Mouse (Mus musculus) ovary, postnatal 10 days (tissue): ENCODE results near the gene A630089N07Rik.

ENCODE experiments used
- DNase-seq: peaks from one replicate; pipeline ENCODE4 v3.0.0; 2022; ENCODE audit warnings: low spot score

A630089N07Rik gene

GRCm38 (mm10) chr16:97962151-97962948, 119.9 kb downstream of the A630089N07Rik start, which contains the start of the genes C2cd2 and Zbtb21:
Gene C2cd2 (minus strand): TSS chr16:97962598.
Gene Zbtb21 (minus strand): TSS chr16:97962622.
- DNase-seq = peak; percentile 95

- DNase-seq = no peak
These were observed 120.7 kb downstream of the A630089N07Rik start for GRCm38 (mm10) chr16:97961381-97962150.

- no peak for DNase-seq
These were observed 121.9 kb downstream of the A630089N07Rik start for GRCm38 (mm10) chr16:97960348-97960747.

GRCm38 (mm10) chr16:97958401-97958973, 123.8 kb downstream of the A630089N07Rik start:
- no peak for DNase-seq

GRCm38 (mm10) chr16:97957626-97958025, 124.6 kb downstream of the A630089N07Rik start:
- DNase-seq = no peak

GRCm38 (mm10) chr16:97956011-97956410, 126.2 kb downstream of the A630089N07Rik start:
- DNase-seq = no peak

- DNase-seq = no peak
These were observed 128.9 kb downstream of the A630089N07Rik start for GRCm38 (mm10) chr16:97953300-97953699.

GRCm38 (mm10) chr16:97952801-97953200, 129.4 kb downstream of the A630089N07Rik start:
- no peak for DNase-seq

- no peak for DNase-seq
These were observed 129.9 kb downstream of the A630089N07Rik start for GRCm38 (mm10) chr16:97952371-97952770.
